Mouse (Mus musculus): ENCODE data around the gene Stx6. TPM values are rescaled to one million over a fixed set of nuclear protein-coding genes. Genes with fewer than 3 reads are reported as not detected.

Stx6 gene
- total RNA-seq, 1 experiment from 2014 or later, result 85.5 TPM

- no peak for ATAC-seq (replicated peaks in 1 of 2; ENCODE audit: insufficient read depth in 1 of 2, low FRiP score in 2 of 2, low TSS enrichment in 1 of 2, low read depth in 1 of 2, poor library complexity in 2 of 2, severe bottlenecking in 2 of 2)
Measured at GRCm38 (mm10) chr1:155149403-155149802, 9.1 kb upstream of the Stx6 start.

GRCm38 (mm10) chr1:155150821-155151220 lies 7.7 kb upstream of the Stx6 start:
- ATAC-seq (replicated peaks in 1 of 2; ENCODE audit: insufficient read depth in 1 of 2, low FRiP score in 2 of 2, low TSS enrichment in 1 of 2, low read depth in 1 of 2, poor library complexity in 2 of 2, severe bottlenecking in 2 of 2), result no peak

GRCm38 (mm10) chr1:155153906-155154305 lies 4.6 kb upstream of the Stx6 start:
- no peak for ATAC-seq (replicated peaks in 1 of 2; ENCODE audit: insufficient read depth in 1 of 2, low FRiP score in 2 of 2, low TSS enrichment in 1 of 2, low read depth in 1 of 2, poor library complexity in 2 of 2, severe bottlenecking in 2 of 2)

DNA sequence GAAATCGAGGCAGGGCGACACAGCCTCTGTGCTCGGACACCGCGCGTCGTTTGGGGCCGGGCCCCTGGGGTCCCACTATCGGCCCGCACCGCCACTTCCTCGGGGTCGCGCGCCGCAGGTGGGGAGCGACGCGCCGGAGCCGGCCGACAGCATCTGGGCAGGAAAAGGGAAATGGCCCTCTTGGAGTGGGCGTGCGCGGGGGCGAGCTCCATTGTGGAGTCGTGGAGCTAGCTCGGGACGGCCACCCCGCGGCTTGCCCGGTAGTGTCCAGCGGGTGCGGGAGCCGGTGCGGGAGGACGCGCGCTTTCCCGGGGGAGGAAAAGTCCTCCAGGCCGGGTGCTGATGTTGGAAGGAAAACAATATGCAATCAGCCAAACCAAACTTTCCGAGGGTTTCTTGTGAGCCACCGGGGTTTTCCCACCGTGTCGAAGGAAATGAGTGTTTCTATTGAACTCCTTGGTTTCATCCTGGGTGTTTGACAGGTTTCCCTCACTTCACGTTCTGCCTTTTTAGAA lies 512 bp downstream of the Stx6 start:
- peak; percentile 23 to 54; a peak in 3 of 4 replicates for ATAC-seq (replicated peaks in 1 of 2; ENCODE audit: insufficient read depth in 1 of 2, low FRiP score in 2 of 2, low TSS enrichment in 1 of 2, low read depth in 1 of 2, poor library complexity in 2 of 2, severe bottlenecking in 2 of 2)

- no peak for ATAC-seq (replicated peaks in 1 of 2; ENCODE audit: insufficient read depth in 1 of 2, low FRiP score in 2 of 2, low TSS enrichment in 1 of 2, low read depth in 1 of 2, poor library complexity in 2 of 2, severe bottlenecking in 2 of 2)
Measured at GRCm38 (mm10) chr1:155167453-155167852, 8.9 kb downstream of the Stx6 start.

GRCm38 (mm10) chr1:155169935-155170334 lies 11.4 kb downstream of the Stx6 start:
- ATAC-seq (replicated peaks in 1 of 2; ENCODE audit: insufficient read depth in 1 of 2, low FRiP score in 2 of 2, low TSS enrichment in 1 of 2, low read depth in 1 of 2, poor library complexity in 2 of 2, severe bottlenecking in 2 of 2), result no peak

GRCm38 (mm10) chr1:155172895-155173643 lies 14.6 kb downstream of the Stx6 start:
- ATAC-seq (replicated peaks in 1 of 2; ENCODE audit: insufficient read depth in 1 of 2, low FRiP score in 2 of 2, low TSS enrichment in 1 of 2, low read depth in 1 of 2, poor library complexity in 2 of 2, severe bottlenecking in 2 of 2), result no peak

- peak in 1 of 2 experiments; percentile 18; a peak in 1 of 4 replicates for ATAC-seq (replicated peaks in 1 of 2; ENCODE audit: insufficient read depth in 1 of 2, low FRiP score in 2 of 2, low TSS enrichment in 1 of 2, low read depth in 1 of 2, poor library complexity in 2 of 2, severe bottlenecking in 2 of 2)
Measured at GRCm38 (mm10) chr1:155173644-155174016, 15.1 kb downstream of the Stx6 start.

DNA sequence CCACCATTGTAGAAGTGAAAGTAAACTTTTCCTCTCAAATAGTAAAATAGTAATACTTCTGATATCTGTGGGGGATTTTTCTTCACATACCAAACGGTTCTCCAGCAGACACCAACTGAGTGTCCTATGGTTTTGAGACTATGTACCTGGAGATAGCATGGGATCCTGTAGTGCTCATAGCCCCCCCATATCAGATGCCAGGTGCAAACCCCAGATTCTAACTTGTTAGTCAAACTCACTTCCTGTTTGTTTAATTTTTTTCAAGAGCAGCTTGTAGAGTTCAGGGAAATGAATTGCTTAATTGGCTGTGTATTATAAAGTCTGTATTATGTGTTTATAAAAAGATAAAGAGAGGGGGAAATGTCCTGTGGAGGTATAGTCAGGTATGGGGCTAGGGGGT lies 15.9 kb downstream of the Stx6 start:
- ATAC-seq (replicated peaks in 1 of 2; ENCODE audit: insufficient read depth in 1 of 2, low FRiP score in 2 of 2, low TSS enrichment in 1 of 2, low read depth in 1 of 2, poor library complexity in 2 of 2, severe bottlenecking in 2 of 2), result no peak; a peak in 1 of 4 replicates

GRCm38 (mm10) chr1:155178192-155178924 lies 19.8 kb downstream of the Stx6 start:
- ATAC-seq (replicated peaks in 1 of 2; ENCODE audit: insufficient read depth in 1 of 2, low FRiP score in 2 of 2, low TSS enrichment in 1 of 2, low read depth in 1 of 2, poor library complexity in 2 of 2, severe bottlenecking in 2 of 2), result no peak

DNA sequence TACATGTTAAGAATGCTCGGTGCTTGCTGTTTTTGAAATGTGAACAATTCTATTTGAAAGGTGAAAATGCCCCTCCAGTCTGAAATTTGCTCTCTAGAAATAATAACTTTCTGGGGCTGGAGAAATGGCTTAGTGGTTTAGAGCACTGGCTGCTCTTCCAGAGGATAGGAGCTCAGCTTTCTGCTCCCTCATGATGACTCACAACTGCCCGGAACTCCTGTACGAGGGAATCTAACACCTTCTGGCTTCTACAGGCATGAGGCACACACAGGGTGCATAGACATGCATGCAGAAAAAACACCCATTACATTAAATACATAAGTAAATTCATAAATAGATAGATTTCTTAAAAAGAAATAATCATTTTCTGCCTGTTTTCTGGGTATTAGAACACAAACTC lies 25.7 kb downstream of the Stx6 start:
- ATAC-seq (replicated peaks in 1 of 2; ENCODE audit: insufficient read depth in 1 of 2, low FRiP score in 2 of 2, low TSS enrichment in 1 of 2, low read depth in 1 of 2, poor library complexity in 2 of 2, severe bottlenecking in 2 of 2), result no peak

DNA sequence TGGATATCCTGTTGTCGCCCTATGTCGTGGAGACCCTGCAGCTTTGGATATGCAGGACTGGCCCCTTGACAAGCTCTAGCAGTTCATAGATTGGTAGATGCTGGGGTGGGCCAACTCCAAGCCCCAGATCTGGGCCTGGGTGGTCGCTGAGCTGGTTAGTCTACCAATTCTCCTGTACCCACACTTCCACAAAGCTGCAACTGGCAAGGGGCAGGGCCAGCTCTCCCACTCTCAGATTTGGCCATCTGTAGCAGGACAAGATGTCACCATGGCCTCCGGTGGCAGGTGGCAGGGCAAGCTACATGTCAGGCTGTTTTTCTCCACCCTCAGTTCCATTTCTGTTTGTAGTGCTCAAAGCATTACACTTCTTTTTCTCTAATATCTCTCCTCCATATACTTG lies 30.1 kb downstream of the Stx6 start:
- ATAC-seq (replicated peaks in 1 of 2; ENCODE audit: insufficient read depth in 1 of 2, low FRiP score in 2 of 2, low TSS enrichment in 1 of 2, low read depth in 1 of 2, poor library complexity in 2 of 2, severe bottlenecking in 2 of 2), result no peak

DNA sequence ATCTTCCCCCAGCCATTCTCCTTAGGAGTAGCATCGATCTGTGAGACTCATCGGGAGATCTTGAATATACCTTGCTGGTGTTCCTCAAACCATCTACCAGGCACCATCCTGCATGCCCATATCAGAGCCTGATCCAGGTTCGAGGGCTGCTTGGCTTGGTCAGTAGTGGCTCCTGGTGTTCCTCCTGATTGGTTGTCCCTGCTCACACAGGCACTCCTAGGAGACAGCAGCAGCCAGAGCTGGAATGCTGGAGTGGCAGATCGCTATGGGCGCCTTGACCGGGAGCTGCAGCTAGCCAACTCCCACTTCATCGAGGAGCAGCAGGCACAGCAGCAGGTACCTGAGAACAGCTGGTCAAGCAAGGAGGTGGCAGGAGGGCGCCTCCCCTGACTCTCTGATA lies 32.7 kb downstream of the Stx6 start:
- no peak for ATAC-seq (replicated peaks in 1 of 2; ENCODE audit: insufficient read depth in 1 of 2, low FRiP score in 2 of 2, low TSS enrichment in 1 of 2, low read depth in 1 of 2, poor library complexity in 2 of 2, severe bottlenecking in 2 of 2)

DNA sequence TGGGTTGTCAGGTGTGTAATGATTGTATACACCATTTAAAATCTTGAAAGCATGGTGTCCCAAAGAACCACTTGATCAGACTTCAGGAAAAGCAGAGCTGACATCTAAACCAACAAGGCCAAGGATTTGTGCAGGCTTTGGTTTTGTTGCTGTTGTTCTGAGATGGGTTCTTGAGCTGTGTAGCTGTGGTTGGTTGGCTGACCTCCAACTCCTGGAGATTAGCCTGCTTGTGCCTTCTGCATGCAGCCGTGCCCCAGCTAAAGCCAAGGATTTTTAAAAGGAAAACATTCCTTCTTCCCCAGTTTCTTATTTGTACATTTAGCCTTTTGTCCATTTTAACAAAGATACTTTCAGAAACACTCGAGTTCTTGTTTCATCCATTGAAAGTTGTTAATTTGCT lies 33.2 kb downstream of the Stx6 start:
- ATAC-seq (replicated peaks in 1 of 2; ENCODE audit: insufficient read depth in 1 of 2, low FRiP score in 2 of 2, low TSS enrichment in 1 of 2, low read depth in 1 of 2, poor library complexity in 2 of 2, severe bottlenecking in 2 of 2), result 0 out of 4 replicates have a peak, but pooled peaks of 1 of the 2 experiments have one; percentile 12

- peak in 1 of 2 experiments; percentile 36; a peak in 1 of 4 replicates for ATAC-seq (replicated peaks in 1 of 2; ENCODE audit: insufficient read depth in 1 of 2, low FRiP score in 2 of 2, low TSS enrichment in 1 of 2, low read depth in 1 of 2, poor library complexity in 2 of 2, severe bottlenecking in 2 of 2)
Measured at GRCm38 (mm10) chr1:155192805-155193368, 34.4 kb downstream of the Stx6 start.

DNA sequence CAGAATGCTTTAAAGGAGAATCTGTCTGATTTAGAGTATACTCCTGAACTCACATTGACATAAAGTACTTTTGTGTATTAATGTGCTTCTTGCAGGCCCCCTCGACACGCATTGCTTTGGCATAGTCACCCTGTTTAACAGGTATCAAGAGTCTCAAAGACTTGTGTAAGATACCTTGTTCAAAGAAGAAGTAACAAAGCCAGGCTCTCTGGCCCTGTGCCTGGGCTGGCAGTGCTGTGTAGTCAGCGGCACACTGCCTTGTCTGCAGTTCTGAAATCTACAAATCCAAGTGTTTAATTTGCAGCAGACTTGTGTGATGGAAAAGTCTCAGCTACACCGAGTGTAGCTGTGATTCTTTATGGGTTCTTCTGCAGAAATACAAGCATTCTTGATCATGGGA lies 38.2 kb downstream of the Stx6 start:
- ATAC-seq (replicated peaks in 1 of 2; ENCODE audit: insufficient read depth in 1 of 2, low FRiP score in 2 of 2, low TSS enrichment in 1 of 2, low read depth in 1 of 2, poor library complexity in 2 of 2, severe bottlenecking in 2 of 2), result no peak

GRCm38 (mm10) chr1:155199522-155199921 lies 41.0 kb downstream of the Stx6 start:
- no peak for ATAC-seq (replicated peaks in 1 of 2; ENCODE audit: insufficient read depth in 1 of 2, low FRiP score in 2 of 2, low TSS enrichment in 1 of 2, low read depth in 1 of 2, poor library complexity in 2 of 2, severe bottlenecking in 2 of 2)

DNA sequence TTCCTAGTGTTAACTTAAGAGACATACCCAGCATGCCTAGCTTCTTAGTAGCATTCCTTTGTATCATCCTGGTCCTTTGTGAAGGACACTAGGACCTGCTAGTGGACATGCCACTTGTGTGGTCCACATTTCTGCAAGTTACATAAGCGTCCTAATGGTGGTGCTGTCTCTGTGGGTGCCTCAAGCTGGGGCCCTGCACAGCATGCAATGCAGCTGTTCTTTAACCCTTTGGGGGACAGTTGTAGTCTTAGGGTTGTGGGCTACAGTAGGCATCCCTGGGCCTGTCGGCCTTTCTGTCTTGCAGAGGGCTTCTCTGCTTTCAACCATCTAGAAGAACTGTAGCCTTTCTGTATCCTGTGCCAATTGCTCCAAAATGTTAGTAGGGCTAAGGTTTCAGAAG lies 42.5 kb downstream of the Stx6 start:
- no peak for ATAC-seq (replicated peaks in 1 of 2; ENCODE audit: insufficient read depth in 1 of 2, low FRiP score in 2 of 2, low TSS enrichment in 1 of 2, low read depth in 1 of 2, poor library complexity in 2 of 2, severe bottlenecking in 2 of 2)
